Comparison of ENCODE assay signal across 21 mouse cellular contexts in genomic region chr9:33070116-33070515, GRCm38 (mm10).
DNase-seq lines count a peak whose midpoint lies in the region; ATAC-seq and TF ChIP-seq lines count a peak whose summit lies in the region.
"Had no signal": no experiment of that assay in that cellular context is flagged by ENCODE, and none has a peak within 500 bp of the region (broad histone marks: within the 10 kb centered on the region; RNA-seq: fewer than 3 reads in every experiment).

No protein-coding gene starts in this region.

- H3K36me3 ChIP-seq in embryonic facial prominence, embryonic 13.5 days, result no peaks in the 10 kb centered on the region
- H3K36me3 ChIP-seq in limb, embryonic 10.5 days, result no peaks in the 10 kb centered on the region
- H3K36me3 ChIP-seq in midbrain, embryonic 11.5 days (ENCODE audit: control insufficient read depth, insufficient read depth, low read length), result no peaks in the 10 kb centered on the region
- H3K36me3 ChIP-seq: forebrain, embryonic 12.5 days; heart, embryonic 13.5 days; hindbrain, embryonic 12.5 days had no signal

- no peak overlapping the region for H3K4me3 ChIP-seq in layer of hippocampus, adult 2 months
- H3K4me3 ChIP-seq in embryonic facial prominence, embryonic 13.5 days, result no peak overlapping the region
- no peak overlapping the region for H3K4me3 ChIP-seq in limb, embryonic 10.5 days
- H3K4me3 ChIP-seq in midbrain, embryonic 11.5 days (ENCODE audit: low read depth, low read length), result no peak overlapping the region
- H3K4me3 ChIP-seq: forebrain, embryonic 12.5 days; heart, embryonic 13.5 days; hindbrain, embryonic 12.5 days had no signal

- peaks cover 5% of the 10 kb centered on the region for H3K27me3 ChIP-seq in embryonic facial prominence, embryonic 13.5 days
- no peaks in the 10 kb centered on the region for H3K27me3 ChIP-seq in limb, embryonic 10.5 days (ENCODE audit: low read depth, poor library complexity, severe bottlenecking)
- no peaks in the 10 kb centered on the region for H3K27me3 ChIP-seq in midbrain, embryonic 11.5 days (ENCODE audit: control insufficient read depth, insufficient read depth, low read length)
- H3K27me3 ChIP-seq: heart, embryonic 13.5 days had no signal

- no peaks in the 10 kb centered on the region for H3K9me3 ChIP-seq in embryonic facial prominence, embryonic 13.5 days
- H3K9me3 ChIP-seq in limb, embryonic 10.5 days (replicated peaks), result no peaks in the 10 kb centered on the region; the same call in 1 of the 2 replicates
- H3K9me3 ChIP-seq in midbrain, embryonic 11.5 days (ENCODE audit: control insufficient read depth, low read length), result no peaks in the 10 kb centered on the region
- H3K9me3 ChIP-seq: forebrain, embryonic 12.5 days; hindbrain, embryonic 12.5 days had no signal

- 22% methylated on average over 3 of the region's 3 CpGs for WGBS in embryonic facial prominence, embryonic 13.5 days
- 32% methylated on average over 3 of the region's 3 CpGs for WGBS in limb, embryonic 10.5 days
- 77% methylated on average over 3 of the region's 3 CpGs for WGBS in midbrain, embryonic 11.5 days

- H3K9ac ChIP-seq in embryonic facial prominence, embryonic 13.5 days, result no peak overlapping the region
- H3K9ac ChIP-seq in midbrain, embryonic 11.5 days (ENCODE audit: low read length), result no peak overlapping the region
- H3K9ac ChIP-seq: forebrain, embryonic 12.5 days; heart, embryonic 13.5 days; hindbrain, embryonic 12.5 days had no signal

- DNase-seq in layer of hippocampus, adult 9-11 months, result peak; percentile 6
- DNase-seq in layer of hippocampus, adult 2 months (ENCODE audit: low spot score in 2 of 2), result no peak
- DNase-seq in embryo, embryonic 11 days, result peak; percentile 25
- peak; percentile 44 for DNase-seq in limb, embryonic 10.5 days (ENCODE audit: low spot score)
- no peak for DNase-seq in midbrain, embryonic 11.5 days (ENCODE audit: low spot score, missing footprints)
- DNase-seq: adrenal gland, adult 8-10 months; adrenal gland, postnatal 36 days; cerebellum, adult 11 months; cerebellum, adult 9-10 months; cerebellum, postnatal 25 days; gastrocnemius, postnatal 36 days; heart, adult 11 months; heart, postnatal 36 days had no signal

- no peak overlapping the region for H3K4me2 ChIP-seq in embryonic facial prominence, embryonic 13.5 days
- H3K4me2 ChIP-seq in midbrain, embryonic 11.5 days, result no peak overlapping the region
- H3K4me2 ChIP-seq: forebrain, embryonic 12.5 days; heart, embryonic 13.5 days; hindbrain, embryonic 12.5 days had no signal

- TF ChIP-seq CTCF in layer of hippocampus, adult 2 months (conservative IDR thresholded peaks at IDR 0.05), result no peak

- peaks cover 4% of the 10 kb centered on the region; the same call in 1 of the 2 replicates for H3K4me1 ChIP-seq in embryonic facial prominence, embryonic 13.5 days
- H3K4me1 ChIP-seq in limb, embryonic 10.5 days, result peaks cover 14% of the 10 kb centered on the region
- H3K4me1 ChIP-seq in midbrain, embryonic 11.5 days (ENCODE audit: control insufficient read depth, insufficient read depth, low read length), result no peaks in the 10 kb centered on the region
- H3K4me1 ChIP-seq: forebrain, embryonic 12.5 days; heart, embryonic 13.5 days; hindbrain, embryonic 12.5 days had no signal

- H3K27ac ChIP-seq in layer of hippocampus, adult 2 months, result no peak overlapping the region
- 0 out of 2 replicates have a peak overlapping the region, but pooled peaks have one; percentile 33 for H3K27ac ChIP-seq in embryonic facial prominence, embryonic 13.5 days
- peak overlapping the region; percentile 76 for H3K27ac ChIP-seq in limb, embryonic 10.5 days
- H3K27ac ChIP-seq in midbrain, embryonic 11.5 days (ENCODE audit: low read depth, low read length), result no peak overlapping the region
- H3K27ac ChIP-seq: forebrain, embryonic 12.5 days; heart, embryonic 13.5 days; hindbrain, embryonic 12.5 days had no signal

- no peak for ATAC-seq in embryonic facial prominence, embryonic 13.5 days (ENCODE audit: insufficient number of reproducible peaks, insufficient read depth, low FRiP score, low TSS enrichment, low read depth)
- ATAC-seq in midbrain, embryonic 11.5 days (ENCODE audit: low FRiP score), result no peak
- no peak for ATAC-seq in erythroid progenitor cell, adult 5-6 weeks (replicated peaks; ENCODE audit: low FRiP score, poor library complexity, severe bottlenecking)
- ATAC-seq in megakaryocyte-erythroid progenitor cell, adult 5-6 weeks (replicated peaks; ENCODE audit: low FRiP score, low TSS enrichment, poor library complexity, severe bottlenecking), result no peak
- ATAC-seq: hindbrain, embryonic 16.5 days; intestine, embryonic 16.5 days had no signal

Comparison
In these comparisons a context has a peak if more than half of its experiments do, and no peak if none do; other contexts are left out.
1. DNase-seq: peak in layer of hippocampus, adult 9-11 months (single experiment), embryo, embryonic 11 days (single experiment) and limb, embryonic 10.5 days (single experiment); none in layer of hippocampus, adult 2 months (0 of 2) and midbrain, embryonic 11.5 days (single experiment).
2. H3K27ac ChIP-seq: peak in embryonic facial prominence, embryonic 13.5 days (single experiment) and limb, embryonic 10.5 days (single experiment); none in layer of hippocampus, adult 2 months (single experiment) and midbrain, embryonic 11.5 days (single experiment).